Mouse (Mus musculus) hindlimb bud, embryonic 11.5 days (tissue): ENCODE measurements around the gene Mmaa.

Experiments used
- DNase-seq: peaks from one replicate; pipeline ENCODE4 v3.0.0-alpha.2; 2012; ENCODE audit warnings: low read depth, low spot score; ENCODE audit errors: extremely low spot score

The Mmaa gene

GRCm38 (mm10) chr8:79222752-79223141 lies 72.0 kb downstream of the Mmaa start:
- no peak for DNase-seq

GRCm38 (mm10) chr8:79222106-79222751 lies 72.5 kb downstream of the Mmaa start:
- DNase-seq = no peak
